Mouse (Mus musculus) adrenal gland, adult 18-20 months (tissue): Measurements from ENCODE around the gene Chrm5. TPM values are rescaled to one million over a fixed set of nuclear protein-coding genes. Genes with fewer than 3 reads are reported as not detected.
"Not testable (repeated sequence)": the region's sequence is repeated elsewhere in the genome, so short reads cannot be mapped to it uniquely, and the experiment has no call there.

Source experiments
- DNase-seq, 2 experiments: peaks; one replicate each; pipeline ENCODE4 v3.0.0; 2021 to 2022; ENCODE audit warnings: low spot score in 2 of 2
- total RNA-seq, 2 experiments: library from RNA; stranded (reverse); gene quantifications; 1 replicate in 1 of 2; 2 replicates in 1 of 2; pipeline ENCODE4 v1.2.3; 2021

Chrm5 gene
- total RNA-seq, 2 experiments from 2014 or later = not detected

GRCm38 (mm10) chr2:112482533-112483333 lies 2.2 kb upstream of the Chrm5 start:
- no peak for DNase-seq

- no peak for DNase-seq
These were observed 995 bp upstream of the Chrm5 start for GRCm38 (mm10) chr2:112481564-112481963.

- DNase-seq = no peak
These were observed 4.0 kb downstream of the Chrm5 start for GRCm38 (mm10) chr2:112476554-112476953.

GRCm38 (mm10) chr2:112474997-112475724 lies 5.4 kb downstream of the Chrm5 start:
- no peak for DNase-seq

- DNase-seq = no peak
These were observed 8.5 kb downstream of the Chrm5 start for GRCm38 (mm10) chr2:112472076-112472475.

GRCm38 (mm10) chr2:112470961-112471381 lies 9.6 kb downstream of the Chrm5 start:
- no peak for DNase-seq

- DNase-seq = no peak
These were observed 11.0 kb downstream of the Chrm5 start for GRCm38 (mm10) chr2:112469542-112469941.

GRCm38 (mm10) chr2:112460557-112460956 lies 20.0 kb downstream of the Chrm5 start:
- DNase-seq = no peak

GRCm38 (mm10) chr2:112454862-112455564 lies 25.6 kb downstream of the Chrm5 start, which contains the start of gene Emc7:
Gene Emc7, plus strand, starts transcription at chr2:112454997.
- peak; percentile 99 for DNase-seq

- no peak for DNase-seq
These were observed 26.3 kb downstream of the Chrm5 start for GRCm38 (mm10) chr2:112454125-112454861.

GRCm38 (mm10) chr2:112452513-112452912 lies 28.1 kb downstream of the Chrm5 start:
- DNase-seq = not testable (repeated sequence)

GRCm38 (mm10) chr2:112449597-112450296 lies 30.8 kb downstream of the Chrm5 start:
- peak in 1 of 2 experiments; percentile 21 for DNase-seq

- DNase-seq = no peak
These were observed 32.0 kb downstream of the Chrm5 start for GRCm38 (mm10) chr2:112448510-112449059.

- DNase-seq = not testable (repeated sequence)
These were observed 32.5 kb downstream of the Chrm5 start for GRCm38 (mm10) chr2:112448046-112448445.

- DNase-seq = no peak
These were observed 35.1 kb downstream of the Chrm5 start for GRCm38 (mm10) chr2:112445511-112445910.

GRCm38 (mm10) chr2:112443491-112443890 lies 37.1 kb downstream of the Chrm5 start:
- DNase-seq = no peak

GRCm38 (mm10) chr2:112437589-112437988 lies 43.0 kb downstream of the Chrm5 start:
- DNase-seq = no peak

- DNase-seq = no peak
These were observed 44.3 kb downstream of the Chrm5 start for GRCm38 (mm10) chr2:112436292-112436691.

- no peak for DNase-seq
These were observed 47.2 kb downstream of the Chrm5 start for GRCm38 (mm10) chr2:112433359-112433758.

- DNase-seq = no peak
These were observed 48.0 kb downstream of the Chrm5 start for GRCm38 (mm10) chr2:112432523-112432922.
